Mouse (Mus musculus) stomach, postnatal 0 days (tissue): ENCODE data around the gene Abcc2. TPM values are rescaled to one million over a fixed set of nuclear protein-coding genes. Genes with fewer than 3 reads are reported as not detected.

Experiments used
- ATAC-seq: fragments of 200-750 bp; cut with Nextera tagmentation; 2 replicates; pipeline ENCODE4 v1.8.0; 2017; ENCODE audit not compliant: low FRiP score, low TSS enrichment
- DNase-seq: peaks from one replicate; pipeline ENCODE4 v3.0.0-alpha.2; 2016; ENCODE audit warnings: low spot score
- H3K27ac ChIP-seq: fragments of 300-500 bp; sonication (generic); replicated peaks from 2 replicates; pipeline ENCODE4 v1.5.1; 2014; ENCODE audit warnings: mild to moderate bottlenecking, control low read depth
- H3K27me3 ChIP-seq: fragments of 300-500 bp; sonication (generic); 2 replicates; pipeline ENCODE4 v1.6.1; 2014; ENCODE audit warnings: low read length; ENCODE audit not compliant: control insufficient read depth, insufficient read depth
- H3K36me3 ChIP-seq: fragments of 300-500 bp; sonication (generic); 2 replicates; pipeline ENCODE4 v1.6.1; 2014; ENCODE audit warnings: low read length, mixed read lengths; ENCODE audit not compliant: control insufficient read depth, insufficient read depth
- H3K4me1 ChIP-seq: fragments of 300-500 bp; sonication (generic); replicated peaks from 2 replicates; pipeline ENCODE4 v1.6.1; 2014; ENCODE audit warnings: antibody characterized with exemption; ENCODE audit not compliant: control insufficient read depth, insufficient read depth
- H3K4me2 ChIP-seq: fragments of 300-500 bp; sonication (generic); replicated peaks from 2 replicates; pipeline ENCODE4 v1.6.1; 2014; ENCODE audit warnings: low read depth, mild to moderate bottlenecking, control low read depth, moderate library complexity
- H3K4me3 ChIP-seq: fragments of 300-500 bp; sonication (generic); 2 replicates; pipeline ENCODE4 v1.5.1; 2014; ENCODE audit warnings: low read depth, low read length, control low read depth
- H3K9ac ChIP-seq: fragments of 300-500 bp; sonication (generic); 2 replicates; pipeline ENCODE4 v1.6.1; 2014; ENCODE audit warnings: mild to moderate bottlenecking, low read length, control low read depth, mixed read lengths
- H3K9me3 ChIP-seq: fragments of 300-500 bp; sonication (generic); 2 replicates; pipeline ENCODE4 v1.6.1; 2016; ENCODE audit warnings: low read length; ENCODE audit not compliant: control insufficient read depth
- CTCF ChIP-seq: IDR thresholded peaks from 2 replicates; pipeline ENCODE4 v1.5.1; 2016; ENCODE audit warnings: antibody characterized with exemption, low read depth, mild to moderate bottlenecking, moderate library complexity
- EP300 ChIP-seq: optimal IDR thresholded peaks from 2 replicates; pipeline ENCODE3; 2016; ENCODE audit warnings: antibody characterized with exemption
- WGBS: fragments of 180-500 bp; shearing (Covaris S2); extraction: QIAGEN DNeasy Blood & Tissue Kit; methylation state at CpG from one replicate; pipeline ENCODE4 v1.1.7; 2014; 5-methylcytosine and 5-hydroxymethylcytosine counted together
- polyA plus RNA-seq: library from polyadenylated mRNA; unstranded; fragments of >200 nt; fragmentation: Nextera tagmentation; extraction: Ambion mirVana; gene quantifications from 2 replicates; pipeline ENCODE4 v1.2.1, GENCODE M21; 2015

Abcc2 gene
- polyA plus RNA-seq, 1 experiment from 2014 or later = 0.15 TPM

DNA sequence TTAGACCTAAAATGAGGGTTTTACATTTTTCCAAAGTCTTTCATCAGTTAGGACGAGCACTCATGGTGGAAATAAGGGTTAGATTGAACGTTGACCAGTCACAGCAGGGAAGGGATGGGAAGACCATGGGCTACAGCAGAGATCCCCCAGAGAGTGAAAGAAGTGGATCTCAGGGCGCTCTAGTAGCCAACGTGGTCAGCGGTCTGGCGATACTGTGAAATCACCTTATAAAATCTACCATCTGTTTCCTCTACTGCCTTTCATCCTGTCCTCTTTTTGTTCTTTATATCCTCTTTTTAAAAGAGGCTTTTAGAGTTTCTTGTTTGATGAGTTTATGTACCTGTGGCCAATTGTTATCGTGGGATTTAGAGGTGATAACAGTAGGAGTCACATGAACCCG lies 2.8 kb downstream of the Abcc2 start:
- 68% methylated on average over 8 of the region's 8 CpGs for WGBS
- H3K27me3 ChIP-seq = no peaks in the 10 kb centered on the region
- no peak overlapping the region for H3K27ac ChIP-seq
- no peaks in the 10 kb centered on the region for H3K9me3 ChIP-seq
- no peaks in the 10 kb centered on the region for H3K4me1 ChIP-seq
- H3K4me3 ChIP-seq = no peak overlapping the region
- no peak for TF ChIP-seq CTCF
- TF ChIP-seq EP300 = no peak
- no peaks in the 10 kb centered on the region for H3K36me3 ChIP-seq
- no peak overlapping the region for H3K9ac ChIP-seq
- ATAC-seq = no peak
- no peak for DNase-seq
- H3K4me2 ChIP-seq = no peak overlapping the region

DNA sequence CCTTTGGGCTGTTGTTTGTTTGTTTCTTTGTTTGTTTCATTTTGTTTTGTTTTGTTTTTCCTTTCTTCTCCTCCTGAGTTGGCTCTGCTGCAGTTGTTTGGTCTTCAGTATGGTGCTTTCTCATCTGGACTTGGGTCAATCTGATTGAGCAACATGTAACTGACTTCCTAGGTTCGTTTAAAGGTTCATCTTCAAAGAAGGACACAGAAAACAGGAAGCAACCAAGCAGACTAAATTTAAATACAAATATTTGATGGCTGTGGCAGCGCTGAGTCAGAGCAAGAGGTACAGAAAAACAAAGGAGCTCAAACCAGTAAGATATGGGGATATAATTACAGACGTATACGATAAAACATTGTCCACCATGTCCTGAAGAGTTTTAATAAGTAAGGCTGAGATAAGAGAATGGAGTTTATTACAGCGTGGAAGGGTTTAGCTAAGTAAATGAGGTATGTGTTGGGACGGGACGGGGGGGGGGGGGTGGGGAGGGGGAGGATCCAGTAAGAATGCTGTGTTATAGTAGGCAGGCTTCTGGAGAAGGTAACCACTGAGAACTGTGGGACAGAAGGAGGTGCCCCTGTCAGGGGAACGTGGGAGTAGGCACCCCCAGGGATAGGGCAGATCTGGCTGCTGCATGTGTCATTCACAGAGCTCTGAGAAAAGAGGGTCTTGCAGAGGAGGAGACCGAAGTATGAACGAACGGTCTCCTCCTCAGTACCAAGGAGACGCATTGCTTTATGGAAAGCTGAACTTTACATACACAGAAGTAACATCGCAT lies 4.4 kb downstream of the Abcc2 start:
- Histone ChIP-seq H3K4me2 (no peak overlapping the region), H3K36me3 (no peaks in the 10 kb centered on the region), H3K4me3 (no peak overlapping the region), H3K27me3 (no peaks in the 10 kb centered on the region), H3K9ac (no peak overlapping the region), H3K4me1 (no peaks in the 10 kb centered on the region), H3K9me3 (no peaks in the 10 kb centered on the region), H3K27ac (no peak overlapping the region)
- DNase-seq = no peak
- no peak for ATAC-seq
- TF ChIP-seq CTCF (no peak), EP300 (no peak)
- 74% methylated on average over 13 of the region's 13 CpGs for WGBS

DNA sequence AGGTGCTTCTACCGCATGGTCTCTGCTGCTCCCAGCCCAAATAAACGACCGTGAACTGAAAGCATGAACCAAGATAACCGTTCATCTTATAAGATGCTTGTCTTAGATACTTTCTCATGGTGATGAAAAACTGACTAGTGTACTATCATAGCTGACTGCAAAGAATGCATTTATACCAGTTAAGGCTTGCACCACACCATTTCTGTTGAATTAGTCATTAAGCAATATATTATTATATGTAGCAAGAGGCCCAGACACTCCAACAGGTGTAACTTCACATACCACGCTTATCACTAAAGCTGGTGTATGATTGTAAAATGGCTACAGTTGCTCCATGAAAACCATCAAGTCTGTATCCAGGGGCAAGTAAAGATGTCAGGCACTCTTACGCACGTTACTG lies 7.8 kb downstream of the Abcc2 start:
- no peak overlapping the region for H3K9ac ChIP-seq
- ATAC-seq (no peak), DNase-seq (no peak)
- no peaks in the 10 kb centered on the region for H3K9me3 ChIP-seq
- WGBS = 61% methylated on average over 7 of the region's 7 CpGs
- TF ChIP-seq CTCF (no peak), EP300 (no peak)
- H3K27me3 ChIP-seq = no peaks in the 10 kb centered on the region
- H3K4me3 ChIP-seq = no peak overlapping the region
- no peak overlapping the region for H3K27ac ChIP-seq
- no peaks in the 10 kb centered on the region for H3K36me3 ChIP-seq
- no peaks in the 10 kb centered on the region for H3K4me1 ChIP-seq
- no peak overlapping the region for H3K4me2 ChIP-seq

DNA sequence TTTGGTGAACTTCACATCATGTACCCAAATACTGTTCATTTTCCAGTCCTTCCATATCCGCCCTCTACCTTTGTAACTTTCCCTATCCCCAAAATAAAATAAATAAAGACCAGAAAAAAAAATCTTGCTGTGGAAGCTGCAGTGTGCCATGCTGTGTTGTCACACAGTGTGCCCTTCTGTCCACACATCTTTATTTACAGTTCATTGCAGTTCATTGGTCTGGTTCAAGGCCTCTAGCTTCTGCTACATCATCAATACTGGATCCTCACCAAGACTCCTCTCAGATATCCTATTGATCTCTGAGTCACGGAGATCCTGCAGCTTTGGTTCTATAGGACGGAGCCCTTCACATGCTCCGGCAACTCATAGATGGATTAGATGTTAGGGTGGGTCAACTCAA lies 10.5 kb downstream of the Abcc2 start:
- TF ChIP-seq CTCF (no peak), EP300 (no peak)
- Histone ChIP-seq H3K4me3 (no peak overlapping the region), H3K27ac (no peak overlapping the region), H3K4me1 (no peaks in the 10 kb centered on the region), H3K9me3 (no peaks in the 10 kb centered on the region), H3K27me3 (no peaks in the 10 kb centered on the region), H3K36me3 (no peaks in the 10 kb centered on the region), H3K4me2 (no peak overlapping the region), H3K9ac (no peak overlapping the region)
- DNase-seq (no peak), ATAC-seq (no peak)
- 84% methylated on average over 4 of the region's 4 CpGs for WGBS

DNA sequence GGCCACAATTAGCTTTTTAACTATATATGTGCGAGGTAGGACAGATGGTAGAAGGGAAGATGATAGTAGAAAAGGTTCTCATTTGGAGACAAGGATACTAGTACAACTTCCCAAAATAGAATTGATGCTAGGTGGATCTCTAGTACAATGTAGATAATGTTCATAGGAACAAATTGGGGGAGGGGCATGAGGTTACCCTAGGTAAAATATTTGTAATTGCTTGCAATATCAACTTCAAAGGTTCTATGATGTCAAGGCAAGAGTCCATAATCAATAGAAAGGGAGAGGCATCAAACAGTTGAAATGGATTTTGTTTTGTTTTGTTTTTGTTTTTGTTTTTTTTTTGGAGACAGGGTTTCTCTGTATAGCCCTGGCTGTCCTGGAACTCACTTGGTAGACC lies 12.0 kb downstream of the Abcc2 start:
- TF ChIP-seq CTCF (no peak), EP300 (no peak)
- H3K4me2 ChIP-seq = no peak overlapping the region
- no peaks in the 10 kb centered on the region for H3K9me3 ChIP-seq
- H3K36me3 ChIP-seq = no peaks in the 10 kb centered on the region
- H3K4me3 ChIP-seq = no peak overlapping the region
- H3K27ac ChIP-seq = no peak overlapping the region
- no peak for ATAC-seq
- H3K9ac ChIP-seq = no peak overlapping the region
- H3K4me1 ChIP-seq = no peaks in the 10 kb centered on the region
- 93% methylated on average over 1 of the region's 1 CpGs for WGBS
- no peaks in the 10 kb centered on the region for H3K27me3 ChIP-seq
- DNase-seq = no peak

DNA sequence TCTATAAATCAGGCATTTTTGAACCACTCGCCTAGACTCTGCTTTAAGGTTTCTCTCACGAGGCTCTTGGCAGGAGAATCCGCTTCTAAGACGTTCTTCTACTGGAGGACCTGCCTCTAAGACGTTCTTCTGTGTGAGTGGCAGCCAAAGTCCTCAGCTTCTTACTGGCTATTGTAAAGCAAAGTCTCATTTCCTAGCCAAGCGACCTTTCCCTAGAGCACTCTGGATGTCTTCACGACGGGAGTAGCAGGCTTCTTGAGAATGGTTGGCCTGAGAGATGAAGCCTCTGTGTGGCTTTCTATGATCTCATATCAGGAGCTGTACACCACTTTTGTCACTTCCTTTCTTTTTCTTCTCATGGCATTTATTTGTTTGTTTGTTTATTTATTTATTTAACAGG lies 13.5 kb downstream of the Abcc2 start:
- 57% methylated on average over 8 of the region's 8 CpGs for WGBS

More for the DNA sequence above, 13.5 kb downstream of the Abcc2 start:
- Histone ChIP-seq H3K9me3 (no peaks in the 10 kb centered on the region), H3K4me2 (no peak overlapping the region), H3K27ac (no peak overlapping the region), H3K4me3 (no peak overlapping the region), H3K9ac (no peak overlapping the region), H3K36me3 (no peaks in the 10 kb centered on the region), H3K4me1 (no peaks in the 10 kb centered on the region), H3K27me3 (no peaks in the 10 kb centered on the region)
- ATAC-seq (no peak), DNase-seq (no peak)
- TF ChIP-seq CTCF (no peak), EP300 (no peak)
